Mouse (Mus musculus): ENCODE data around the gene Zscan22.

DNA sequence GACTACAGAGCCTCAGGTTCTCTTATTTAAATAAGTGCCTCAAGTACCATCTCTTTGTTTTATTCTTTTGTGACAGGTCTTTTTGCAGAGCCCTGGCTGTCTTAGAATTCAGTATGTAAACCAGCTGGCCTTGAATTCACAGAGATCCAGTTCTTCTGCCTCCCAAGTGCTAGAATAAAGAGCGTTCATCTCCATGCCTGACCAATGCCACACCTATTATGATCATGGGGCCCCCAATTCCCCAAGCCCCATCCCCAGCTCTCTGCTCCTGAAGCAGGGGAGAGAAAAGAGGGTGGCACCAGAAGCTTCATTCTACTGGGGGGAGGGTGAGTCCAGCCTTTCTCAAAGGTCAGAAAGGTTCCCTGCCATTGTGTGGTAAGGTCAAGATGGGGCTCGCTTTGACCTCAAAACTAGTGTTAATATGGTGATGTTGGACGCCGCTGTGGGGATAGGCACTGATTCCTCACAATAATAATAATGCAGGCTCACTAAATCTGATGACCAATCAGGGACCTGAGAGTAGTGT, 36.1 kb downstream of the Zscan22 start:
- TF ChIP-seq ZNF384 (IDR thresholded peaks at IDR 0.05; ENCODE audit: low read depth, low read length) = no peak
- no peak for TF ChIP-seq HCFC1 (IDR thresholded peaks at IDR 0.05; ENCODE audit: borderline replicate concordance, insufficient read depth, low read length)

Measured in ES-E14 (cell line).